Mouse (Mus musculus): ENCODE results near the gene Vmn2r15. TPM values are rescaled to one million over a fixed set of nuclear protein-coding genes. Genes with fewer than 3 reads are reported as not detected.
A peak's percentile ranks its signal among the peaks of the same experiment; 100 is the strongest.

The Vmn2r15 gene
- under 1 TPM in 1 of 4 experiments, not detected in 3; 0.08 TPM for total RNA-seq (2022)

DNA sequence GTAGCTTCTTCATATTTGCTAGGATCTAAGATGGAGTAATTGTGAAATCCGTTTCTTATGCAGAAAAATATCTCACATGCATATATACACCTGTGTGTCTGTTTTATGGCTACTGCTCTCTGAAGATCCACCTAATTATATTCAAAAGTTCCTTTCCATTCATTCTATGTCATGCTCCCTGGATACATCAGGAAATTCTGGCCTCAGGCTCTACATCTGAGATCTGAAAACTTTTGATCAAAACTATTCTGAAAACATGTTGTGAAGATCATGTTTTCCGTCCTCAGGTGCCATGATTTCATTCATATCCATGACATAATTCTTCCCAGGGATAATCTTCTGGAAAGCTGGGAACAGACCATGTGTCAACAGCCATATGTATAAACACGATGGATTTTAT is at the start of gene Vmn2r15:
Gene Vmn2r15 (minus strand): TSS at position 101 of the 400 bp plus-strand sequence.
- DNase-seq: no peak

DNA sequence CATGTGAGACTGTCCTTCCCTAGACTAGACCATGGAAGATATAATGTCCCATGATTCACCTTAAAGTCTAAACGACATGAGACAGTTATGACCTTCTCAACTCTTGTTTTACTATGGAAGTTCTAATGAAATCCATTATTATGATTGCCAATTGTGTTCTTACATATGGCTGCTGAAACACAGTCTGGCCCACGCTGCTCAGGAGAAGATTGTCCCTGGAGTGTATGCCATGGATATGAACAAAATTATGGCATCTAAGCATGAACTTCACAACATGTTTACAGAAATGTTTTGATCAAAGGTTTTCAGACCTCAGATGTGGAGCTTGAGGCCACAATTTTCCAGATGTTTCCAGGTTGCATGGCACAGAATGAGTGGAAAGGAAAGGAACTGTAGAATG is 32.4 kb upstream of the Vmn2r15 start, which contains the start of gene Vmn2r16:
Gene Vmn2r16 (plus strand): TSS at position 301 of the 400 bp plus-strand sequence.
- no peak for DNase-seq

DNA sequence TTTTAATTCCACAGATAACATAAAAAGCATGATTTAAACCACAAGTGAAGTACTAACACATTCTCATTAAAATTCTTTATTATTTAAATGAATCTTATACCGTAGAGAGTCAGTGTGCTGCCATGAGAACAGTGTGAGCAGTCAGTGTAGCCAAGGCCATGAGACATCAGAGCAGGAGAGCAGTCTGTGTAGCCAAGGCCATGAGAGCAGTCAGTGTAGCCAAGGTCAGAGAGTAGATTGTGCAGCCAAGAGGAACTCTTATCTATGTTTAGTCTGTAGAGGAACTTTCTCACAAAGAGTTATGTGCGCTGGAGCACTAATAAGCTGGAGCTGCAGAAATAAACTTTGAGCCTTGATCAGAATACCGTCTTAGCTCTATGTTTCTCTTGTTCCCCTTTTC is 2.8 kb downstream of the Vmn2r15 start:
- DNase-seq: peak; percentile 70

Other genes starting within 250 kb of the Vmn2r15 start
- under 1 TPM in 1 of 4 experiments, not detected in 3; 0.06 TPM for gene Vmn2r11, start 238.1 kb downstream of the Vmn2r15 start, total RNA-seq (2022)
- not detected for gene Vmn2r12, start 199.7 kb downstream of the Vmn2r15 start, total RNA-seq (2022)
- gene Vmn2r13, start 105.4 kb downstream of the Vmn2r15 start, total RNA-seq (2022): under 1 TPM in 3 of 4 experiments, not detected in 1; 0.06 to 0.13 (median 0.12) TPM
- gene Vmn2r14, start 72.9 kb downstream of the Vmn2r15 start, total RNA-seq (2022): not detected
- under 1 TPM in 1 of 4 experiments, not detected in 3; 0.06 TPM for gene Vmn2r16, start 32.5 kb upstream of the Vmn2r15 start, total RNA-seq (2022)
- gene Vmn2r17, start 122.0 kb upstream of the Vmn2r15 start, total RNA-seq (2022): under 1 TPM in 1 of 4 experiments, not detected in 3; 0.06 TPM